11 mouse cellular contexts compared by ENCODE assay signal in the genomic region with DNA sequence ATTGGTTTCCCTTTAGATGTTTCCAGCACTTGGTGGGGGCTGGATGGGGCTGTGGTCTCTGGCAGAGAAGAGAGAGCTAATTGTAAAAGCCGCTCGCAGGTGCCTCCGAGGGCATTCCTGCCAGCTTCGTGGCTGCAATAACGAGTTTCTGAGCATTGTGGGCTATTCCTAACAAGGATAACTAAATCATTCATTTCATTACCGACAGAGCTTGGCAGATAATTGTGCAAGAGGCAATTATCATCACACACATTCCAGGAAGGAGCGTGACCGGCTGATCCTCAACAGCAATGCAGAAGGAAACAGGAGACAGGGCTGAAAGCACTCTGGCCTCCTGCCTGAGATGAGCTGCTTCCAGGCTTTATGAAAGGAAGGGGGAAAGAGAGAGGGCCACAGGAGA. TPM values are rescaled to one million over a fixed set of nuclear protein-coding genes. Genes with fewer than 3 reads are reported as not detected.
DNase-seq lines count a peak whose midpoint lies in the region; ATAC-seq and TF ChIP-seq lines count a peak whose summit lies in the region.
"Had no signal": no experiment of that assay in that cellular context is flagged by ENCODE, and none has a peak within 500 bp of the region (broad histone marks: within the 10 kb centered on the region; RNA-seq: fewer than 3 reads in every experiment).

No protein-coding gene starts in this region.

- H3K4me3 ChIP-seq in limb, embryonic 14.5 days (replicated peaks; ENCODE audit: low read length) = no peak overlapping the region
- no peak overlapping the region for H3K4me3 ChIP-seq in limb, embryonic 10.5 days
- no peak overlapping the region for H3K4me3 ChIP-seq in heart, postnatal 0 days (ENCODE audit: low read depth, low read length)
- no peak overlapping the region for H3K4me3 ChIP-seq in neural tube, embryonic 15.5 days (replicated peaks)

- no peak overlapping the region for H3K9ac ChIP-seq in limb, embryonic 14.5 days (ENCODE audit: low read depth, low read length, severe bottlenecking)
- H3K9ac ChIP-seq in heart, postnatal 0 days (replicated peaks; ENCODE audit: low read depth, low read length) = no peak overlapping the region
- no peak overlapping the region for H3K9ac ChIP-seq in neural tube, embryonic 15.5 days (replicated peaks)

- peak; percentile 37 for DNase-seq in cerebellum, adult 9-11 months
- DNase-seq in cerebellum, adult 11 months = no peak
- DNase-seq in limb, embryonic 14.5 days (ENCODE audit: low spot score) = peak; percentile 33
- no peak for DNase-seq in limb, embryonic 10.5 days (ENCODE audit: low spot score)
- peak; percentile 31 for DNase-seq in heart, postnatal 0 days (ENCODE audit: low spot score)
- DNase-seq in layer of hippocampus, adult 11-12 months (ENCODE audit: low spot score) = no peak
- no peak for DNase-seq in thymus, postnatal 14 days
- DNase-seq: layer of hippocampus, postnatal 36 days; thymus, postnatal 36 days had no signal

- 0 out of 2 replicates have a peak, but pooled peaks cover 2% of the 10 kb centered on the region for H3K4me1 ChIP-seq in limb, embryonic 14.5 days (ENCODE audit: control insufficient read depth, insufficient read depth, low read length)
- peaks cover 20% of the 10 kb centered on the region for H3K4me1 ChIP-seq in limb, embryonic 10.5 days
- no peaks in the 10 kb centered on the region for H3K4me1 ChIP-seq in heart, postnatal 0 days (ENCODE audit: control insufficient read depth, insufficient read depth)
- peaks cover 10% of the 10 kb centered on the region for H3K4me1 ChIP-seq in neural tube, embryonic 15.5 days

- H3K27me3 ChIP-seq in limb, embryonic 14.5 days (ENCODE audit: control insufficient read depth, insufficient read depth, low read length) = no peaks in the 10 kb centered on the region
- H3K27me3 ChIP-seq in limb, embryonic 10.5 days (ENCODE audit: low read depth, poor library complexity, severe bottlenecking) = peaks cover 10% of the 10 kb centered on the region; the same call in 1 of the 2 replicates
- no peaks in the 10 kb centered on the region for H3K27me3 ChIP-seq in heart, postnatal 0 days (ENCODE audit: control insufficient read depth, insufficient read depth, low read length)
- H3K27me3 ChIP-seq in neural tube, embryonic 15.5 days (replicated peaks) = 0 out of 2 replicates have a peak, but pooled peaks cover 2% of the 10 kb centered on the region

- H3K27ac ChIP-seq in limb, embryonic 14.5 days (replicated peaks; ENCODE audit: low read depth, low read length) = no peak overlapping the region
- no peak overlapping the region for H3K27ac ChIP-seq in limb, embryonic 10.5 days
- no peak overlapping the region for H3K27ac ChIP-seq in heart, postnatal 0 days (ENCODE audit: low read depth)
- H3K27ac ChIP-seq in neural tube, embryonic 15.5 days (replicated peaks) = peak overlapping the region; percentile 46

- WGBS in limb, embryonic 14.5 days = 24% methylated on average over 8 of the region's 8 CpGs
- WGBS in limb, embryonic 10.5 days = 38% methylated on average over 8 of the region's 8 CpGs
- WGBS in heart, postnatal 0 days = 27% methylated on average over 8 of the region's 8 CpGs
- 15% methylated on average over 8 of the region's 8 CpGs for whole genome bisulfite sequencing in neural tube, embryonic 15.5 days

- no peak for ATAC-seq in limb, embryonic 14.5 days (ENCODE audit: low FRiP score, low read depth)
- ATAC-seq in heart, postnatal 0 days (ENCODE audit: insufficient read depth, low read depth) = no peak
- ATAC-seq in neural tube, embryonic 15.5 days (ENCODE audit: low FRiP score) = peak; percentile 48; the same call in 1 of the 2 replicates

- H3K36me3 ChIP-seq in limb, embryonic 14.5 days (ENCODE audit: control insufficient read depth, insufficient read depth, low read length) = no peaks in the 10 kb centered on the region
- H3K36me3 ChIP-seq in limb, embryonic 10.5 days = no peaks in the 10 kb centered on the region
- no peaks in the 10 kb centered on the region for H3K36me3 ChIP-seq in heart, postnatal 0 days (replicated peaks; ENCODE audit: control insufficient read depth, insufficient read depth, low read length)
- H3K36me3 ChIP-seq in neural tube, embryonic 15.5 days = no peaks in the 10 kb centered on the region

- TF ChIP-seq EP300 in heart, postnatal 0 days (IDR thresholded peaks at IDR 0.05; ENCODE audit: low read depth) = no peak

- H3K9me3 ChIP-seq in limb, embryonic 14.5 days (ENCODE audit: control insufficient read depth, low read length) = no peaks in the 10 kb centered on the region
- H3K9me3 ChIP-seq in limb, embryonic 10.5 days (replicated peaks) = no peaks in the 10 kb centered on the region
- no peaks in the 10 kb centered on the region for H3K9me3 ChIP-seq in heart, postnatal 0 days (replicated peaks; ENCODE audit: control insufficient read depth, low read length)
- H3K9me3 ChIP-seq in neural tube, embryonic 15.5 days (replicated peaks) = no peaks in the 10 kb centered on the region

- no peak overlapping the region for H3K4me2 ChIP-seq in limb, embryonic 14.5 days (replicated peaks; ENCODE audit: low read depth, low read length, severe bottlenecking)
- no peak overlapping the region for H3K4me2 ChIP-seq in heart, postnatal 0 days (ENCODE audit: low read depth, low read length)
- no peak overlapping the region for H3K4me2 ChIP-seq in neural tube, embryonic 15.5 days

- TF ChIP-seq CTCF in heart, postnatal 0 days (IDR thresholded peaks at IDR 0.05; ENCODE audit: low read depth) = no peak

- TF ChIP-seq POLR2A in limb, embryonic 14.5 days (IDR thresholded peaks at IDR 0.05; ENCODE audit: borderline replicate concordance, extremely low read depth, insufficient read depth, insufficient read length) = no peak

RNA-seq across cellular contexts. Expression of gene Kcna5, which starts 24.8 kb away (rescaled TPM):
- 3.1 and 3.2 TPM in 2 replicates for polyA plus RNA-seq in limb, embryonic 14.5 days (2012; rRNA removed)
- 4.0 and 5.0 TPM in 2 replicates for polyA plus RNA-seq in limb, embryonic 14.5 days (2014; fragmentation: Nextera tagmentation; extraction: Ambion mirVana)
- 1.3 TPM in 2 replicates for polyA plus RNA-seq in limb, embryonic 10.5 days (2016; fragmentation: Nextera tagmentation; extraction: Ambion mirVana)
- 25.0 and 27.6 TPM in 2 replicates for total RNA-seq in heart, postnatal 0 days (2014; rRNA removed; ENCODE audit: low replicate concordance)
- polyA plus RNA-seq in heart, postnatal 0 days (2015; fragmentation: Nextera tagmentation; extraction: Ambion mirVana) = 9.0 and 9.2 TPM in 2 replicates
- 3.1 and 4.1 TPM in 2 replicates for polyA plus RNA-seq in neural tube, embryonic 15.5 days (2015; fragmentation: Nextera tagmentation; extraction: Ambion mirVana)
- total RNA-seq: megakaryocyte progenitor cell, adult 5-6 weeks had no signal

Comparison
In these comparisons a context has a peak if more than half of its experiments do, and no peak if none do; other contexts are left out.
1. DNase-seq: peak in cerebellum, adult 9-11 months (single experiment), limb, embryonic 14.5 days (single experiment) and heart, postnatal 0 days (single experiment); none in cerebellum, adult 11 months (single experiment), limb, embryonic 10.5 days (single experiment), layer of hippocampus, adult 11-12 months (single experiment) and thymus, postnatal 14 days (single experiment).